Mouse (Mus musculus): ENCODE data around the gene Vps37b.

Vps37b gene

DNA sequence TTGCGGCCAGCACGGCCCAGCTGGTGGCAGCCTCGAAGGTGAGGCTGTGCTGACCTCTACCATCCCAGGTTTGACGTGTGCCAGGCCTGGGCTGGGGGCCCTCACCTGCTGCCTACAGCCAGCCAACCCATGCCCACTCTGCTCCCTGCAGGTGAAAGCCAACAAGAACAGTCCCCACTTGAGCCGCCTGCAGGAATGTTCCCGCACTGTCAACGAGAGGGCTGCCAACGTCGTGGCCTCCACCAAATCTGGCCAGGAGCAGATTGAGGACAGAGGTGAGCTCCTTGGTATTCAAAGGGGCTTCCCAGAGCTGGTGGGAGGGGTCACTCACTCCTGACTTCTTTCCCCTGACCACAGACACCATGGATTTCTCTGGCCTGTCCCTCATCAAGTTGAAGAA is 30.8 kb downstream of the Vps37b start:
- DNase-seq (ENCODE audit: low read depth, low spot score): no peak

DNA sequence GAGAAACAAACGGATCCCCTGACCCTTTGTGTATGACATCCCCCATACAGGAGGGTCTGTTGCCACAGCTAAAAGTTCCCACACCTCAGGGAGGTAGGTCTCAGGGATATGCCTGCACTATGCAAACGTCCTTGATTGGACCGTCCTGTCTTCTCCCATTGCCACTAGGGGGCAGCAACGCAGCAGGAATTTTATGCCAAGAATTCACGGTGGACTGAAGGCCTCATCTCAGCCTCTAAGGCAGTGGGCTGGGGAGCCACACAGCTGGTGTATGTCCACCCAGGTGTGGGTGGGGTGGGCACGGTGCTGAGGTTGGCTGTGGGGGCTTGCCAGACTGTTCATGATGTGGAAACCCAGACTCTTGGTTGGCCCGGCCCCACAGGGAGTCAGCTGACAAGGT is 31.2 kb downstream of the Vps37b start:
- DNase-seq (ENCODE audit: low read depth, low spot score): peak; percentile 73

DNA sequence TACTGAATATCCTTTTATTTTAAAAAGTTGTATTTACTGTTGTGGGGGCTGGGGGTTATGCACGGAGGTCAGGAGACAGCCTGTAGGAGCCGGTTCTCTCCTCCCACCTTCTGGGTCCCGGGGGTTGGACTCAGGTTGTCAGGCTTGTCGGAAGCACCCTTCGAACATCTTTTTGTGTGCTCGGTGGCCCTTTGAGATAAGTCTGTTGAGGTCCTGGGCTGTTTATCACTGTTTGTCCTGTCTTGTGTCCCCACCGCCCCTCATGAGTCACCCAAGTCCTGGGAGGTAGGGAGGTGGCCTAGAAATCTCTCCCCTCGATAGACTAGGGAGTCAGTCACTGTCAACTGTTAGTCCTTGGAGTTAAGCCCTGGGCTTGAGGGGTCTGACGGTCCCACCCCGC is 33.7 kb downstream of the Vps37b start:
- no peak for DNase-seq (ENCODE audit: low read depth, low spot score)

DNA sequence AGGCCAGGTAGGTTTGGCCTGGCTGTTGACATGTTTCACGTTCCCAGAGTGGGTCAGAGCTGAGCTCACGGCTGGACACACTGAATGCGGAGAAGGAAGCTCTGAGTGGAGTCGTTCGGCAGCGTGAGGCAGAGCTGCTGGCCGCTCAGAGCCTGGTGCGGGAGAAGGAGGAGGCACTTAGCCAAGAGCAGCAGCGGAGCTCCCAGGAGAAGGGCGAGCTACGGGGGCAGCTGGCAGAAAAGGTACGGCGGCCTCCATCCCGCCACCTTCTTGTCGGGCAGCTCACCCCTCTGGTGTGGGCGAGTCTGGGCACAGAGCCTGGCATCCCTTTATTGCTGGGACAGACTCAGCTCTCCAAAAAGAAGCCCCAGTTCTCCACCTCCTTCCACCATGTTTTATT is 34.3 kb downstream of the Vps37b start:
- no peak for DNase-seq (ENCODE audit: low read depth, low spot score)

DNA sequence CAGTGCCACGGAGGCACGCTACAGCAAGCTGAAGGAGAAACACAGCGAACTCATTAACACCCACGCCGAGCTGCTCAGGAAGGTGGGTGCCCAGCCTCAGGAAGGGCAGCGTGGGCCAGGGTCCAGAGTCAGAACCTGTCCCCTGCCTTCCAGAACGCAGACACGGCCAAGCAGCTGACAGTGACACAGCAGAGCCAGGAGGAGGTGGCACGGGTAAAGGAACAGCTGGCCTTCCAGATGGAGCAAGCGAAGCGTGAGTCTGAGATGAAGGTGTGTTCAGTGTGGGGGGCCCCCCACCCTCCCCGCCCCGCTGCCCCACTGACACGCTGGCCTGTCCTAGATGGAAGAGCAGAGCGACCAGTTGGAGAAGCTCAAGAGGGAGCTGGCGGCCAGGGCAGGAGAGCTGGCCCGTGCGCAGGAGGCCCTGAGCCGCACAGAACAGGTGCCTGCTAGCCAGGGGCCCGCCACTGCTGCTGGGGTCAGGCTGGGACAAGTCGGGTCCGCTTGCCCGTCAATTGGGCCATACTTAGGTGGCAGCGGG is 34.8 kb downstream of the Vps37b start:
- DNase-seq (ENCODE audit: low read depth, low spot score): no peak

DNA sequence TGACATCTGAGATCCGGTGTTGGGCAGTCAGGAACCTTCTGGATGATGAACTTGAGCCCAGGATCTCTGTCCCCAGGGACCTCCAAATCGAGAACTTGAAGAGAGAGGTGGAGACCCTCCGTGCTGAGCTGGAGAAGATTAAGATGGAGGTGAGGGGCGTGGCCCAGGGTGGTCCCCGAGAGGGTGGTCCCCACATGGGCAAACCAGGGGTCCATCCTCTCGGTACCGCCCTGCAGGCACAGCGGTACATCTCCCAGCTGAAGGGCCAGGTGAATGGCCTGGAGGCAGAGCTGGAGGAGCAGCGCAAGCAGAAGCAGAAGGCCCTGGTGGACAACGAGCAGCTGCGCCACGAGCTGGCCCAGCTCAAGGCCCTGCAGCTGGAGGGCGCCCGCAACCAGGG is 35.4 kb downstream of the Vps37b start:
- no peak for DNase-seq (ENCODE audit: low read depth, low spot score)

DNA sequence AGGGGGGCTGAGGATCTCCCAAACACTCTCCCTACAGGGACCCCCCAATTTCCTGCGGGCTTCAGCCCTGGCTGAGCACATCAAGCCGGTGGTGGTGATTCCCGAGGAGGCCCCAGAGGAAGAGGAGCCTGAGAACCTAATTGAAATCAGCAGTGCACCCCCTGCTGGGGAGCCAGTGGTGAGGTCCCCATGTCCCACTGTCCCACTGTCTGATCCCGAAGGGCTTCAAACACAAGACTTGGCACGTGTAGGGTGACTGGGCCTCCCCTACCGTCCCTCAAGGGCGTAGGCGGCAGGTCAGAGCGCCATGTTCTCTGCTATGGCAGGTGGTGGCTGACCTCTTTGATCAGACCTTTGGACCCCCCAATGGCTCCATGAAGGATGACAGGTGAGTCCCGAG is 35.9 kb downstream of the Vps37b start:
- peak; percentile 47 for DNase-seq (ENCODE audit: low read depth, low spot score)

DNA sequence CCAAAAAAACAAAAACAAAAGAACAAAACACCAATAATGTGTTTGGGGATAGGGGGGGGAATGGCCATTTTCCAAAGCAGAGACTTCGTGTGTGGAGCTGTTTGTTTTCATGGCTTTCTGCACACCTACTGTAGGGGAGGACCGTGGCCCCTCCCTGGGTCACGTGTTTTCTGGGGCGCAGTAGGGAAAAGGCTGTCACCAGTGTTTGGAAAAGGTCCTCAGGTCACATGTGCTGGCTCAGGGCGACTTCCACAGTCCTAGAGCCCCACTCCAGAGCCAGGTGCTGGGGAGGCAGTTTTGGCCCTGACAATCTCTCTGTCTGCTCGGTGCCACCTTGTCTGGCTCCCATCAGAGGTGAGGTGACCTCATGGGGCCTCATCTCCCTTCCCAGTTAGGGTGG is 36.7 kb downstream of the Vps37b start:
- no peak for DNase-seq (ENCODE audit: low read depth, low spot score)

DNA sequence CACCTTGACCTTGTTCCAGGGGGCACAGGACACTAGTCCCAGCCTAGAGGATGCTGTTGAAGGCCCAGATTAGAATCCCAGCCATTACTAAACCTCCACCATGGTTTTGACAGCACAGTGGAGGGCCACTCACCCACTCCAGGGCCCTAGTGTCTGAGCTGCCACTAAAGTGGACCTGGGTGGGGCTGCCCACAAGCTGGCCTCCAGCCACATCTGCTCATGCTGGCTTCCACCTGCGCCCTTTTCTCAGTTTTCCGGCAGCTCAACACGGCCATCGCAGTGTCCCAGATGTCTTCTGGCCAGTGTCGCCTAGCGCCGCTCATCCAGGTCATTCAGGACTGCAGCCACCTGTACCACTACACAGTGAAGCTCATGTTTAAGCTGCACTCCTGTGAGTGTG is 37.6 kb downstream of the Vps37b start:
- no peak for DNase-seq (ENCODE audit: low read depth, low spot score)

DNA sequence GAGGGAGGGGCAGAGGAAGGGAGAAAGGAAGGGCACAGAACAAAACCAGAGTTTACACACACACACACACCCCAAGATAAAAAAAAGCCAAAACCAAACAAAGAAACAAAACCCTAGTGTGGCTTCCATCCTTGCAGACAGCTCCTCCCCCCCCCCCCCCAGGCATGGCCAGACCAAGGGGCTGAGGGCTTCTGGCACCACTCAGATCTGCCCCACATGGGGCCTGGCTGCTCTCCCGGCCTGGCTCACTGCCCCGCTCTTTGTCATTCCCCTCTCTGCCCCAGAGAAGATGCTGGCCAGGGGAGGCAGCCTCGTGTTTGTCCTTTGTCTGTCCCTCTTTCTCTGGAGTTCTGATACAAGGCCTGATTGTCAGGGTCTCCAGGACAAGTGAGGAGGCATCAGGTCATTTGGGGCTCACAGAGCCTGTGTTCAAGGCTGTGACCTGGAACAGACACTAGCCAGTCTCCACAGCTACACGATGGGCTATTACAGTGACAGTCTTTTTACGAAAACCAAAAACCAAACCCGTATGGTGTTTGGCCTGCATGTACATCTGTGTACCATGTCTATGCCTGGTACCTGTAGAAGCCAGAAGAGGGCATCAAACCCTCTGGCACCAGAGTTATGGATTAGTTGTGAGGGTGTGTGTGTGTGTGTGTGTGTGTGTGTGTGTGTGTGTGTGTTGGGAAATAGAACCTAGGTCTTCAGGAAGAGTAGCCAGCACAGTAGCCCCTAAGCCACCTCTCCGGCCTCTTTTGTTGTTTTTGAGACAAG is 38.6 kb downstream of the Vps37b start:
- no peak for DNase-seq (ENCODE audit: low read depth, low spot score)

DNA sequence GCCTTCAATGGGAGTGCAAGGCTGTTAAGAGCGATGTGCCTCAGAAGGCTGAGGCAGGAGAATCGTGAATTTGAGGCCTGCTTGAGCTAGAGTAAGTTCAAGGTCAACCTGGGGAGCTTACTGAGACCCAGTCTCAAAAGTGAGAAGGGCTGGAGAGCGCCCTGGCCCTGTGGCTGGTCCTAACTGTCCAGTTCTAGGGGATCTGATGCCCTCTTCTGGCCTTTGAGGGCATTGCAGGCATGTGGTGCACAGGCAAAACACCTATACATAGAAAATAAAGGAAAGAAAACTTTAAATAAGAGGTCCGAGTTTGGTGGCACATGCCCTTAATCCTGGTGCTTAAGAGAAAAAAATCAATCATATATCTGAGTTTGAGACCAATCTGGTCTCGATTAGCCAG is 39.3 kb downstream of the Vps37b start:
- DNase-seq (ENCODE audit: low read depth, low spot score): peak; percentile 77

DNA sequence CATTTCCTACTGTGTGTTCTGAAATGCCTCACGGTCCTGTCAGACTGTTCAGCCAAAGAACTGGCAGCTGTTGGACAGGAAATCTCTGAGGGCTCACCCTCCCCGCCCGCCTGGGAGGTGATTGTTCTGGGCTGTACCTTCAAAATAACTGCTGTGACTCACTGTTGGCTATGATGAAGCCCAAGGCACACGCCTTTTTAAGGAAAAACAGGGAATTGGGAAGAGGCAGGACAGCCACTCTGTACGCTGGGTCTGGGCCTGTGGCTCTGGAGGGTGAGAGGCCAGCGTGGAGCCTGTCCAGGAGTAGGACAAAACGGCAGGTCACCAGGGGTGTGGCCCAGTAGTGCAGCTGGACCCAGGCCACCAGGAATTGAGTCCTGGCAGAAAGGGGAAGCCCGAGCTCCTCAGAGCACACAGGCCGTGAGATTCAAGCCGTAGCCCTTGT is 39.9 kb downstream of the Vps37b start:
- no peak for DNase-seq (ENCODE audit: low read depth, low spot score)

DNA sequence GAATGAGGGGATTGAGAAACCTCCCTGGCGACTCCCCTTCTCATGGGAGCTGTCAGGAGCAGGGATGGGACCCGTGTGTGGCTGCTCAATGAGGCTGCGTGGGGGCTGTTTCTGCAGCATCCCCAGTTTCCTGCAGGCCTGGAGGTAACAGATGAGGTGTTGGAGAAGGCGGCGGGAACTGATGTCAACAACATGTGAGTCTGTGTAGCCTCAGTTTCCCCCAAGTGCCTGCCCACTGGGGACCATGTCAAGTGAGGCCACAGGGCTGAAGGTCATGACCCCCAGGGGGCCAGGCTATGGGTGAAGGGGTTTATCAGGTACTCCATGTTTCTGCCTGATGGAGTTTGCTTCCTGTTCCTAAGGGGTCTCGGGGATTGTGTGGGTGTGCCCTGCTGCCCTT is 40.7 kb downstream of the Vps37b start:
- no peak for DNase-seq (ENCODE audit: low read depth, low spot score)

DNA sequence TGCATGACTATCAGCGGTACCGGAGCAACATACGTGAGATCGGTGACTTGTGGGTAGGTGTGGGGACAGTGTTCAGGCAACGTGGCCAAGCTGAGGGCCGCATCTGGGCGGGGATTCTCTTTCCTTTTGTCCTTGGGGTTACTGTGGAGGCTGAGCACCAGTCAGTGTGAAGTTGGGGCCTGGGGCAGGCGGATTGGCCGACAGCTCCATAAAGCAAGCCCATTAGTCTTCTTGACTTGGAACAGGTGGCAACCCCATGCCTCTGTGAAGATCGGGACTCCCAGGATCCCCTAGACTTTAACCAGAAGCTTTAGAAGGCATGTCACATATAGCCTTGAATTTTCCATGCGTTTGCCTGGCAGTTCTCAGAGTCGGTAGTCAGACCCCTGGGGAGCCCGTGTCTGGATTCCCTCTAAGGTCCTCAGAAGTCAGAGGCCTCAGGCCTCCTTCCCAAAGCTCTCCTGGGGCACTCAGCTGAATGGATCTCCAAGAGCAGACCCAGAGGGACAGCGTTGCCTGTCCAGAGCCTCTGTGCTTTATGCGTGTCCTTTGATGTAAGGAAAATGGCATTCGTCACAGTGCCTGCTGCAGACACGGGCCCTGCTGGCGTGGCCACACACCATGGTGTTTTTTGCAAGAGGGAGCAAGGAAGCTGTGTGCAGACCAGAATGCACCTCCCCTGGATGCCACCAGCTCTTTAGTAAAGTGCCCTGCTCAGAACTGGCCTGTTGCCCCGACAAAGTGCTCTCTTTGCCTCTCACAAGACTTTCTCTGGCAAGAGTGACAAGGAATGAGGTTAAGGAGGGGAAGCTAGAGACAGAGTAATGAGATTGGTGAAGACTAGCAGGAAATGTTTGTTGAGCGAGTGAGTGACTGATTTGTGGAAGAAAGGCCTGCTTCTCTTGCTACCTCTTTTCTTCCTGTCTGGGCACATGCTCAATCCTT is 41.9 kb downstream of the Vps37b start:
- DNase-seq (ENCODE audit: low read depth, low spot score): no peak

DNA sequence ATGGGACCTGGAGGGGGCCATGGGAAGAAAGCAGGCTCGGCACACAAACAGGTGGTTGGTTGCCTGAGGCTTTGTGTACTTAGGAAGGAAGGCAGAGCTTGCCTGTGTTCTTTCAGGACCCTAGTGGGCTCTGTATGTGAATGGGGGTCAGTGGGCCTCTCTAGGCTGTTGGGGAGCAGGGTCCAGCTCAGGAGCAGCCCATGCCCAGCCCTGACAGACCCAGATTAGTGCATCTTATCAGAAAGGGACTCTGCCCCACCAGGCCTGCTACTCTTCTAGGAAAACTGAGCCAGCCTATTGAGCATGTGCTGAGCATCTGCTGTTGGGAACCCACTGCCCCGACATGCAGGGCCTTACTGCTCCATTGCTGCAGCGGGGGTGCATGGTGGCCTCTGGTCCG is 44.6 kb downstream of the Vps37b start:
- DNase-seq (ENCODE audit: low read depth, low spot score): no peak

DNA sequence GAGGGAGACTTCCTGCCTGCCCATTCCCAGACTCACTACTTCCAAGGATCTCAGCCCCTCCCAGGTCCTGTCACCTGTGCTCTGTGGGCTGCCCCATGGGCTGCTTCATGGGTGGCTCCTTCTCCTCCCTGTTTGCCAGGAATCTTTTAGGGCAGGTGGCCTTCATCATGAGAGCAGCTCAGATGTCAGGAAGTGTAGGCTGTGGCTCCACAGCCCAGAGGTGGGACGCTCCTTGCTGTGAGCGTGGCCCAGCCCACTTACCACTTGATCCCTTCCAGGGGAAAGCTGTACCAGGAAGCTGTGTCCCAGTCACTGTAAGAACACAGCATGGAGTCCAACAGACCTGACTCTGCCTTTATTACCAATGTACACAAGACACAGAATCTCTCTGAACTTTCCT is 45.1 kb downstream of the Vps37b start:
- no peak for DNase-seq (ENCODE audit: low read depth, low spot score)

DNA sequence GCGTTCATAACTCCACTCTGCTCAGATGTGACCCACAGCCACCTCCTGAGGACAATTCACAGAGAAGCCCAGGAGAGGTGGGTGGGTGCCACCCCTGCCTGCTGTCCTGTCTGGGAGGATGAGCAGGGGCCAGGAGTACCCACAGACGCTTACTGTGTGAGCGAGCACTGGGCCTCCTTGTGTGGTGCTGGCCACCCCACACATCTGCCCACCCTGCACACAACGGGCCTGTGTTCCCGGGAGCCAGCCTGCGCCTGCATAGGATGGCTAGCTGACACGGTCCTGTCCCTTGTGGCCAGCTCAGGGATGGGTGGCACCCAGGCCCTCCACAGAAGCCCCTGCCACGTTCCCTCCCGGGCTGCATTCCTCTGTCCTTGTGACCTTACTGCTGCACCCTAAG is 46.6 kb downstream of the Vps37b start:
- DNase-seq (ENCODE audit: low read depth, low spot score): no peak

DNA sequence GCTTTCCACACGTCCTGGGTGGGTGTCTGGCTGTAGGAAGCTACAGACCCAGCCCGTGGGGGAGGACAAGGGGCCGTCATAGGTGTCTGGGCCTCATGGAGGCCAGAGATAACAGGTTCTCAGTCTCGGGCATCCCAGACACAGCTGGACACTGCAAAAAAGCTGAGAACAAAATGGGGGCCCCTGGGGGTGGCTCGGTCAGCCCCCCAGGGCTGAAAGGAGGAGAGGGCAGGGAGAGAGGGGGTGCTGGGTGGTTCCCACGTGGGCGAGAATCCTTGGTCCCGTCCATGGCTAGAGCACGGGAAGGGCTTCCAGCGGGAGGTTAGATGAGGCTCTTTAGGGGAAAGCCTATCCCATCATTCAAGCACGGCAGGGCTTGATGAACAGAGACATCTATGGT is 49.2 kb downstream of the Vps37b start:
- DNase-seq (ENCODE audit: low read depth, low spot score): no peak

DNA sequence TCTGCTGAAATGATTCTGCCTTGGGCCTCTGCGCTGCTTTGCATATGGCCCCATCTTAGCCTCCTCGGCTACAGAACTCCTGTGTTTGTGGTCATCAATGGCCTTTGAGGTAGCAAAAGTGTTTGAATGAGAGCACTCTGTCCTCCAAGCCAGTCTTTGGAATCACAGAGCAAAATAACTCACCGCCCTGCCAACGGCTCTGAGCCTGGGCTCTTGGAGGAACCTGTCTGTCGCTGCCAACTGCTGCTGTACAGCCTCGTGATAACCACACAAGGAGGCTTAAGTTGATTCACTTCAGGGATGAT is 50.9 kb downstream of the Vps37b start:
- DNase-seq (ENCODE audit: low read depth, low spot score): peak; percentile 73

DNA sequence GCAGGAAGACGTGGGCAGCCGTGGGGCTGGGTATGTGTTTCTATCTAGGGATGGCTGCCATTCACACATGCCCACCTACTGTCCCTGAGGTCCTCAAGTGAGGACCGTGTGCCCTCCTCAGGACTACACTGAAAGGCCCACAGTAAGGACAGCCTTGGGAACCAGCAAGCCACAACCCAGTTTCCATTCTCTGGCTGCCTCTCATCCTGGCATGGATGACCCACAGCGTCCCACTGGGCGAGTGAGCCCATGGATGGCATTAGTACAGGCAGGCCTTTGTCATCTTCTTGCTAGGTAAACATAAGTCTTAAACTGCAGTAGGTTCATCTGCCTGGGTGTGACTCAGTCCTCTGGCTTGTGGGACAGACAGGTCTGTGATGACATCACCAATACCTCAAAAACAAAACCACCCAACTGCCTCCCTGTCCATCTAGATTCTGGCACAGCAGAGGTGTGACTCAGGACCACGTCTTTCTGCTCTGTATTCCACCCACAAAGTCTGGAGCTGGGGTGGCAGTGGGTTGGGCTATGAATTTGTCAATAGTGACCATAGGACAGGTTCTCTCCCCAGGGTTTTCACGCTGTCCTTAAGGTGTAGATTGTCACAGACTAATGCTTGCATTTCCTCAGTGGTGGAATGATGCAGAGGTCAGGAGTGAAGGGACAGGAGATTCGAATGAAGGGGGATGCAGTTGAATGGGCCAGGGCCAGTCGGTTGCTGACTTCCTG is 51.4 kb downstream of the Vps37b start:
- DNase-seq (ENCODE audit: low read depth, low spot score): peak; percentile 40

DNA sequence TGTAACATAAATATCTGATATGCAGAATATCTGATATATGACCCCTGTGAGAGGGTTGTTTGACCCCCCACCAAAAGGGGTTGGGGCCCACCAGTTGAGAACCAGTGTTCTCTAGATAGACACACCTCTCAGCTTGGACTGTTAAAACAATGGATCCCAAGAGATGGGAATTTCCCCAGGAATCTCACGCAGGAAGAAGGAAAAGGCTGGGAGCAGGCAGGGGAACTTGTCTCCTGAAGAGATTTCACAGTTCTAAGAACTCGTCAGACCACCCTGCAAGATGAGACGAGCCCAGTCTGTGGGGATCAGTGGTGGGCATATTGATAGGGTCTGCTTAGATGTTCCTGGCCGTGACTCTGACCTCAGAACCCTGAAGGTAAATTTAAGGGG is 52.1 kb downstream of the Vps37b start:
- DNase-seq (ENCODE audit: low read depth, low spot score): no peak
